Mouse (Mus musculus): ENCODE measurements at regions not wholly inside any gene's neighbourhood (a gene's known extent, or its start where the extent isn't known, plus 50 kb on each side); places are given as distances from the start of the nearest gene placed in this dataset.

DNA sequence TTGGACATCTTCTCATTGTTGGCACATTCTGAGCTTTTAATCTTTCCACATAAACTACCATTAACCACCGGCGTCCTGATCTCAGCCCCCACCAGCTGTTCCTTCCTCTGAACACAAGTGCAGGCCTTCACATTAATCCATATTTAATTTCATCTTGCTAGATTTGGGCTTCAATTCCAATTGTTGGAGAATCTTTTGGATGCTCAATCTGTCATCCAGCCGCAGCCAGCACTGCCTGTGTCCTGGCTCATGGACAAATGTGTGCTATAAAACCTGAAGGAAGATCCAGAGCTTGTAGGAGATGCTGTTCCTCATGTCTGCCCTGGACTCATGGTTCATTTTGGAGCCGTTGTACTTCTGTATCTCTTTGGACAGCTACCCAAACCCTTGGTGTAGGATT lies 77.1 kb upstream of the Hs3st2 start:
- TF ChIP-seq MAFK (IDR thresholded peaks at IDR 0.05; ENCODE audit: insufficient read depth, low read depth, low read length) = no peak
- TF ChIP-seq ZNF384 (IDR thresholded peaks at IDR 0.05; ENCODE audit: low read depth, low read length) = no peak
- no peak for TF ChIP-seq CHD2 (IDR thresholded peaks at IDR 0.05; ENCODE audit: low read depth, low read length)

Data from ES-E14 (cell line).